Mouse (Mus musculus) kidney, embryonic 15.5 days (tissue): ENCODE data around the gene Kcnn1. TPM values are rescaled to one million over a fixed set of nuclear protein-coding genes. Genes with fewer than 3 reads are reported as not detected.

Experiments
- ATAC-seq: fragments of 200-750 bp; cut with Nextera tagmentation; replicated peaks from 2 replicates; pipeline ENCODE4 v1.8.0; 2017; ENCODE audit warnings: moderate TSS enrichment; ENCODE audit not compliant: low FRiP score
- H3K27ac ChIP-seq: fragments of 300-500 bp; sonication (generic); 2 replicates; pipeline ENCODE4 v1.5.1; 2015; ENCODE audit warnings: mild to moderate bottlenecking, inconsistent platforms
- H3K27me3 ChIP-seq: fragments of 300-500 bp; sonication (generic); 2 replicates; pipeline ENCODE4 v1.6.1; 2015; ENCODE audit warnings: inconsistent platforms
- H3K36me3 ChIP-seq: fragments of 300-500 bp; sonication (generic); 2 replicates; pipeline ENCODE4 v1.6.1; 2015; ENCODE audit warnings: inconsistent platforms
- H3K4me1 ChIP-seq: fragments of 300-500 bp; sonication (generic); 2 replicates; pipeline ENCODE4 v1.6.1; 2015; ENCODE audit warnings: inconsistent platforms
- H3K4me2 ChIP-seq: fragments of 300-500 bp; sonication (generic); 2 replicates; pipeline ENCODE4 v1.6.1; 2015; ENCODE audit warnings: moderate library complexity, mild to moderate bottlenecking, inconsistent platforms
- H3K4me3 ChIP-seq: fragments of 300-500 bp; sonication (generic); replicated peaks from 2 replicates; pipeline ENCODE4 v1.5.1; 2015; ENCODE audit warnings: mild to moderate bottlenecking, inconsistent platforms
- H3K9ac ChIP-seq: fragments of 300-500 bp; sonication (generic); 2 replicates; pipeline ENCODE4 v1.6.1; 2015; ENCODE audit warnings: mild to moderate bottlenecking, inconsistent platforms
- H3K9me3 ChIP-seq: fragments of 300-500 bp; sonication (generic); replicated peaks from 2 replicates; pipeline ENCODE4 v1.6.1; 2016; ENCODE audit warnings: inconsistent platforms
- WGBS: fragments of 180-500 bp; shearing (Covaris S2); methylation state at CpG from one replicate; pipeline ENCODE4 v1.1.7; 2015; ENCODE audit warnings: mixed read lengths; 5-methylcytosine and 5-hydroxymethylcytosine counted together
- polyA plus RNA-seq: library from polyadenylated mRNA; unstranded; fragments of >200 nt; fragmentation: Nextera tagmentation; extraction: Ambion mirVana; gene quantifications from 2 replicates; pipeline ENCODE4 v1.2.1, GENCODE M21; 2015

Gene Kcnn1
- polyA plus RNA-seq, 1 experiment from 2014 or later, result 2.9 TPM

- WGBS, result 91% methylated on average over 13 of the region's 13 CpGs
- ATAC-seq, result no peak
These were observed 11.4 kb upstream of the Kcnn1 start for GRCm38 (mm10) chr8:70874441-70874840.

DNA sequence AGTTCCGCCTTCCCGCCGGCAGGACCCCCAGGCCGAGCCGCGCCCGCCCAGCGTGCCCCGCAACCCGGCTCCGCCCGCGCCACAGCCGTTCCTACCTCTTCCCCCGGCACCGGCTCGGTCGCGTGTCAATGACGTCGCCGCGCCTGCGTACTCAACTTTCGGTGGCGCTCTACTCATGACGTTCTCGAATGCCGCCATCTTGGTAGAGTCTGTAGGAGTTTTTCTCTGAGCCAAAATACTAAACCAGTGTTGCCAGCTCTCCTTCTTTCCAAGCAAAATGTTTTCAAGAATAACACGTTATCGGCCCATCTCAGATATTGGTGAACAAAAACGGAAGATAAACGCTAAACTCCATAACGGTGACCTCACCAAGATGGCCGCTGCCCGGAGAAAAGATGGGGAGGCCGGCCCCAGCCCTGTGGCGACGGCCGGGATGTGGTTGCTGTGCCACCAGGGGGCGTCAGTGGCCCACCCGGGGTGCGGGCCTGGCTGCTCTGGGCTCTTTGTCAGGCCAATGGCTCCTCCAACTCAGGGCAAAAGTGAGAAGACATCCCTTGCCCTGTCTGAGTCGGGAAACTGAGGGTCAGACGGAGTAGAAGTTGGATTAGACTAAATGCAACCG lies 10.4 kb upstream of the Kcnn1 start, which contains the start of gene Ccdc124:
TSS of gene Ccdc124 (minus strand) at position 572 of the 622 bp plus-strand sequence.
- H3K4me1 ChIP-seq, result peaks cover 33% of the 10 kb centered on the region
- peak; percentile 88 for ATAC-seq
- under 1% methylated on average over 46 of the region's 46 CpGs for WGBS
- H3K4me2 ChIP-seq, result peak within 1 kb of the TSS; percentile 81
- no peaks in the 10 kb centered on the region for H3K9me3 ChIP-seq
- H3K27ac ChIP-seq, result peak within 1 kb of the TSS; percentile 89
- H3K27me3 ChIP-seq, result no peaks in the 10 kb centered on the region
- peak within 1 kb of the TSS; percentile 92 for H3K4me3 ChIP-seq
- peak within 1 kb of the TSS; percentile 70 for H3K9ac ChIP-seq
- no peaks in the 10 kb centered on the region for H3K36me3 ChIP-seq

More at GRCm38 (mm10) chr8:70874441-70874840, 11.4 kb upstream of the Kcnn1 start:
- Histone ChIP-seq H3K4me3 (no peak overlapping the region), H3K4me2 (no peak overlapping the region), H3K27me3 (no peaks in the 10 kb centered on the region), H3K27ac (no peak overlapping the region), H3K4me1 (peaks cover 23% of the 10 kb centered on the region), H3K9ac (no peak overlapping the region), H3K9me3 (no peaks in the 10 kb centered on the region), H3K36me3 (no peaks in the 10 kb centered on the region)

DNA sequence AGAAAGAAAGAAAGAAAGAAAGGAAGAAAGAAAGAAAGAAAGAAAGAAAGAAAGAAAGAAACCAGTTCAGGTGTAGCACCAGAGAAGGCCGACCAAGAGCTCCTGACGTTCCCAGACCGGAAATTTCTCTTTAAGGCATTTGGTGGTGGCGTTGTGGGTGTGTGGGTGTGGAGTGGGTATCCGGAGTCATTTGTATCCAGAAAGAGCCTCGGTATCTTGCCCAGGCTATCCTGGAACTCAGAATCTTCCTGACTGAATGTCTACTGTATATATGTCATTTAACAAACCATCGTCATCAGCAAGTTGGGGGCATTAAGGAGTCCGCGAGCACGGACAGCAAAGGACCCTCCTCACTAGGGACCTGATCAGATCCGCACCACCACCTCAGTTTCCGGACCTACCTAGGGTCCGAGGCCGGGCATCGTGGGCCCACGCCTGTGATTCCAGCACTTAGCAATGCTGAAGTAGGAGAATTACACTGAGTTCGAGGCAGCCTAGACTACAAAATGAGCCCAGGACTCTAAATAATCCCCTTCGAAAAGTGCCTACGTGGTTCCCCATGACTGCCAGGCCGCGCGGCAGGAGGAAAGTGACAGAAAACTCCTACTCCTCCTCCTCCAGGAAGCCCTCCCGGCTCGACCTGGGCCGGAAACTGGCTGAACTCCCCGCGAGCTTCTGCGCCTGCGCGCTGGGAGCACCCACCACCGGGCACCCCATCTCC lies 9.7 kb upstream of the Kcnn1 start:
- no peak for ATAC-seq
- Histone ChIP-seq H3K4me2 (peak overlapping the region; percentile 81), H3K27ac (peak overlapping the region; percentile 89), H3K9ac (peak overlapping the region; percentile 70), H3K9me3 (no peaks in the 10 kb centered on the region), H3K36me3 (peaks cover 4% of the 10 kb centered on the region; the same call in 1 of the 2 replicates), H3K27me3 (no peaks in the 10 kb centered on the region), H3K4me1 (peaks cover 39% of the 10 kb centered on the region), H3K4me3 (peak overlapping the region; percentile 92)
- 5% methylated on average over 31 of the region's 31 CpGs for WGBS

DNA sequence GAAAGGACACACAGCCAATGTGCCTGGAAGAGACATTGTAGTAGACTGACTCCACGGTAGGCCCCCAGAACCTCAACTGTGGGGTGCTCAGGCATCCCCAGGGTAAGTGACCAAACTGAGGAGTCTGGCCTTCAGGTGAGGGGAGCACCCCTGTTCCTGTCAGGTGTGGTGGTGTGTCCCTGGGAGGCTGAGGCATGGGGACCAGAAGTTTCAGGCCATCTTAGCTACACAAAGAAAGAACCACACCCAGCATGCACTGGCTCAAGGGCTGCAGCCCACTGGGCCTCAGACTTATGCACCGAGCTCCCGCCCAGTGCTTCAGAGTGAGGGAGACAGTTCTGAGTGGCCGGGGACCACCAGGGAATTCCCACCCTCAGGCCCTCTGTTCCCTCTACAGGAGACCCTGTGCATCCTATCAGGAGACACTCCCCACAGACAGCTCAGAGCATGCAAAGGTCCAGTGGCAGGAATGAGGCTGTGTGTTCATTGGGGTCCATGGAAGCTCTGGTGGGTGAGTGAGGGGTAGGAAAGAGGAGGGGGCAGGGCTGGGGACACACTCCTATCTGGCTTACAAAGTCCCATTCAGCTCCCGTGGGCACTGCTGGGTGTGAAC lies 8.2 kb upstream of the Kcnn1 start:
- peaks cover 9% of the 10 kb centered on the region; the same call in 1 of the 2 replicates for H3K36me3 ChIP-seq
- H3K4me1 ChIP-seq, result peaks cover 45% of the 10 kb centered on the region
- no peak overlapping the region for H3K27ac ChIP-seq
- H3K4me3 ChIP-seq, result no peak overlapping the region
- H3K4me2 ChIP-seq, result no peak overlapping the region
- H3K9ac ChIP-seq, result no peak overlapping the region
- no peak for ATAC-seq
- no peaks in the 10 kb centered on the region for H3K27me3 ChIP-seq
- H3K9me3 ChIP-seq, result no peaks in the 10 kb centered on the region
- 88% methylated on average over 5 of the region's 5 CpGs for WGBS

- 50% methylated on average over 16 of the region's 16 CpGs for WGBS
- ATAC-seq, result no peak
- H3K4me1 ChIP-seq, result peaks cover 58% of the 10 kb centered on the region
- peak overlapping the region; percentile 59; the same call in 1 of the 2 replicates for H3K4me2 ChIP-seq
- H3K9me3 ChIP-seq, result no peaks in the 10 kb centered on the region
- H3K4me3 ChIP-seq, result no peak overlapping the region
- H3K36me3 ChIP-seq, result peaks cover 9% of the 10 kb centered on the region; the same call in 1 of the 2 replicates
- no peak overlapping the region for H3K9ac ChIP-seq
- peaks cover 3% of the 10 kb centered on the region for H3K27me3 ChIP-seq
- H3K27ac ChIP-seq, result peak overlapping the region; percentile 59
These were observed 6.6 kb upstream of the Kcnn1 start for GRCm38 (mm10) chr8:70869601-70870041.

GRCm38 (mm10) chr8:70869199-70869571 lies 6.1 kb upstream of the Kcnn1 start:
- no peak for ATAC-seq
- peaks cover 63% of the 10 kb centered on the region for H3K4me1 ChIP-seq
- H3K36me3 ChIP-seq, result peaks cover 9% of the 10 kb centered on the region; the same call in 1 of the 2 replicates
- H3K9me3 ChIP-seq, result no peaks in the 10 kb centered on the region
- WGBS, result 35% methylated on average over 5 of the region's 5 CpGs
- H3K27me3 ChIP-seq, result peaks cover 8% of the 10 kb centered on the region
- peak overlapping the region; percentile 59 for H3K4me2 ChIP-seq
- peak overlapping the region; percentile 59 for H3K27ac ChIP-seq
- H3K9ac ChIP-seq, result no peak overlapping the region
- H3K4me3 ChIP-seq, result no peak overlapping the region

GRCm38 (mm10) chr8:70868559-70869198 lies 5.6 kb upstream of the Kcnn1 start:
- Histone ChIP-seq H3K36me3 (peaks cover 9% of the 10 kb centered on the region; the same call in 1 of the 2 replicates), H3K9ac (peak overlapping the region; percentile 15; the same call in 1 of the 2 replicates), H3K4me1 (peaks cover 64% of the 10 kb centered on the region), H3K4me3 (peak overlapping the region; percentile 29), H3K27me3 (peaks cover 13% of the 10 kb centered on the region), H3K4me2 (peak overlapping the region; percentile 59), H3K27ac (peak overlapping the region; percentile 59), H3K9me3 (no peaks in the 10 kb centered on the region)
- no peak for ATAC-seq
- WGBS, result 17% methylated on average over 40 of the region's 40 CpGs

DNA sequence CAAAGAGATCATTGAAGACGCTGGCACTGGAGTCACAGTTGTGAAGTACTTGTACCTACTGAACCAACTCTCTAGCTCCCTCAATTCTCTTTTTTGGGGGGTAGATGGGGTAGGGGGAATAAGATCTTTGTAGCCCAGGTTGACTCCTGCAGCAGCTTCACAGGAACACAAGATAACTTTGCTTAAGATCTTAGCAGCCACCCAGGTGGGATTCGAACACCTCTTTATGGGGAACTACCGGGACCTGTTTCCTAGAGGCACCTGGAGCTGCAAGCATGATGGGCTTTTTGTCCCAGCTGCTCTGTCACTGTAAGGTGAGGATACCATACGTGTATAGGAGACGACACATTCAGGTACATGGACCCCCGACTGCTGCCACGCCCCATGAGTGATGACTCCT lies 3.5 kb upstream of the Kcnn1 start:
- Histone ChIP-seq H3K27ac (peak overlapping the region; percentile 77; the same call in 1 of the 2 replicates), H3K36me3 (peaks cover 9% of the 10 kb centered on the region; the same call in 1 of the 2 replicates), H3K4me2 (no peak overlapping the region), H3K9me3 (no peaks in the 10 kb centered on the region), H3K4me1 (peaks cover 73% of the 10 kb centered on the region), H3K4me3 (no peak overlapping the region), H3K9ac (no peak overlapping the region), H3K27me3 (peaks cover 34% of the 10 kb centered on the region)
- ATAC-seq, result no peak
- WGBS, result 82% methylated on average over 7 of the region's 7 CpGs

GRCm38 (mm10) chr8:70866001-70866520 lies 3.0 kb upstream of the Kcnn1 start:
- peaks cover 74% of the 10 kb centered on the region for H3K4me1 ChIP-seq
- peaks cover 9% of the 10 kb centered on the region; the same call in 1 of the 2 replicates for H3K36me3 ChIP-seq
- WGBS, result 7% methylated on average over 12 of the region's 12 CpGs
- H3K9ac ChIP-seq, result peak overlapping the region; percentile 38; the same call in 1 of the 2 replicates
- 0 out of 2 replicates have a peak, but pooled peaks have one; percentile 0 for ATAC-seq
- peak overlapping the region; percentile 90 for H3K4me2 ChIP-seq
- H3K9me3 ChIP-seq, result no peaks in the 10 kb centered on the region
- peak overlapping the region; percentile 77 for H3K27ac ChIP-seq
- H3K4me3 ChIP-seq, result peak overlapping the region; percentile 63
- H3K27me3 ChIP-seq, result peaks cover 38% of the 10 kb centered on the region

- ATAC-seq, result peak; percentile 86
- Histone ChIP-seq H3K36me3 (peaks cover 9% of the 10 kb centered on the region; the same call in 1 of the 2 replicates), H3K4me1 (peaks cover 74% of the 10 kb centered on the region), H3K9me3 (no peaks in the 10 kb centered on the region), H3K27ac (peak overlapping the region; percentile 84), H3K9ac (peak overlapping the region; percentile 47), H3K4me2 (peak overlapping the region; percentile 90), H3K4me3 (peak overlapping the region; percentile 63), H3K27me3 (peaks cover 38% of the 10 kb centered on the region)
- 0% methylated on average over 46 of the region's 46 CpGs for WGBS
These were observed 2.4 kb upstream of the Kcnn1 start for GRCm38 (mm10) chr8:70865350-70866000.
